Mouse (Mus musculus) megakaryocyte, embryonic 14.5 days (primary cell): ENCODE data around the gene Tns2.

ENCODE experiments used
- FLI1 ChIP-seq: IDR thresholded peaks from 2 replicates; pipeline ENCODE4 v1.6.1; 2012; ENCODE audit warnings: low read length, inconsistent platforms, mixed read lengths
- GATA1 ChIP-seq: IDR thresholded peaks from 3 replicates; pipeline ENCODE4 v1.6.1; 2012; ENCODE audit warnings: mixed read lengths, low read length, inconsistent platforms, borderline replicate concordance

- TF ChIP-seq GATA1, result no peak
- no peak for TF ChIP-seq FLI1
Observed at GRCm38 (mm10) chr15:102102548-102103121, 2.4 kb downstream of the Tns2 start.
